Mouse (Mus musculus): ENCODE results near the gene Usp47. TPM values are rescaled to one million over a fixed set of nuclear protein-coding genes. Genes with fewer than 3 reads are reported as not detected.

Usp47 gene
- 52.8 and 73.3 TPM in 2 replicates for polyA plus RNA-seq (2012; rRNA removed)

- peak; percentile 95 for TF ChIP-seq POLR2A (IDR thresholded peaks at IDR 0.05; ENCODE audit: borderline replicate concordance, extremely low read depth, insufficient read depth, insufficient read length, poor library complexity, severe bottlenecking)
- peak; percentile 61 for TF ChIP-seq CTCF (IDR thresholded peaks at IDR 0.05; ENCODE audit: borderline replicate concordance, extremely low read depth, insufficient read depth, insufficient read length)
- peak; percentile 92 for DNase-seq (ENCODE audit: low read depth)
These were observed at the start of gene Usp47 for GRCm38 (mm10) chr7:112023150-112023600. Gene Usp47, plus strand, starts transcription at chr7:112023504.

GRCm38 (mm10) chr7:111976401-111976800, 46.9 kb upstream of the Usp47 start:
- DNase-seq (ENCODE audit: low read depth) = no peak
- TF ChIP-seq POLR2A (IDR thresholded peaks at IDR 0.05; ENCODE audit: borderline replicate concordance, extremely low read depth, insufficient read depth, insufficient read length, poor library complexity, severe bottlenecking) (no peak), CTCF (IDR thresholded peaks at IDR 0.05; ENCODE audit: borderline replicate concordance, extremely low read depth, insufficient read depth, insufficient read length) (no peak)

- DNase-seq (ENCODE audit: low read depth) = no peak
- TF ChIP-seq CTCF (IDR thresholded peaks at IDR 0.05; ENCODE audit: borderline replicate concordance, extremely low read depth, insufficient read depth, insufficient read length) (no peak), POLR2A (IDR thresholded peaks at IDR 0.05; ENCODE audit: borderline replicate concordance, extremely low read depth, insufficient read depth, insufficient read length, poor library complexity, severe bottlenecking) (no peak)
These were observed 45.4 kb upstream of the Usp47 start for GRCm38 (mm10) chr7:111977871-111978270.

GRCm38 (mm10) chr7:111982296-111982695, 41.0 kb upstream of the Usp47 start:
- TF ChIP-seq CTCF (IDR thresholded peaks at IDR 0.05; ENCODE audit: borderline replicate concordance, extremely low read depth, insufficient read depth, insufficient read length) = no peak
- TF ChIP-seq POLR2A (IDR thresholded peaks at IDR 0.05; ENCODE audit: borderline replicate concordance, extremely low read depth, insufficient read depth, insufficient read length, poor library complexity, severe bottlenecking) = no peak
- no peak for DNase-seq (ENCODE audit: low read depth)

GRCm38 (mm10) chr7:111984530-111984929, 38.8 kb upstream of the Usp47 start:
- TF ChIP-seq CTCF (IDR thresholded peaks at IDR 0.05; ENCODE audit: borderline replicate concordance, extremely low read depth, insufficient read depth, insufficient read length) (no peak), POLR2A (IDR thresholded peaks at IDR 0.05; ENCODE audit: borderline replicate concordance, extremely low read depth, insufficient read depth, insufficient read length, poor library complexity, severe bottlenecking) (no peak)
- no peak for DNase-seq (ENCODE audit: low read depth)

- DNase-seq (ENCODE audit: low read depth) = no peak
- no peak for TF ChIP-seq POLR2A (IDR thresholded peaks at IDR 0.05; ENCODE audit: borderline replicate concordance, extremely low read depth, insufficient read depth, insufficient read length, poor library complexity, severe bottlenecking)
- TF ChIP-seq CTCF (IDR thresholded peaks at IDR 0.05; ENCODE audit: borderline replicate concordance, extremely low read depth, insufficient read depth, insufficient read length) = no peak
These were observed 38.0 kb upstream of the Usp47 start for GRCm38 (mm10) chr7:111985266-111985665.

GRCm38 (mm10) chr7:111986906-111987305, 36.4 kb upstream of the Usp47 start:
- no peak for DNase-seq (ENCODE audit: low read depth)
- no peak for TF ChIP-seq CTCF (IDR thresholded peaks at IDR 0.05; ENCODE audit: borderline replicate concordance, extremely low read depth, insufficient read depth, insufficient read length)
- TF ChIP-seq POLR2A (IDR thresholded peaks at IDR 0.05; ENCODE audit: borderline replicate concordance, extremely low read depth, insufficient read depth, insufficient read length, poor library complexity, severe bottlenecking) = no peak

- DNase-seq (ENCODE audit: low read depth) = peak; percentile 24
- TF ChIP-seq POLR2A (IDR thresholded peaks at IDR 0.05; ENCODE audit: borderline replicate concordance, extremely low read depth, insufficient read depth, insufficient read length, poor library complexity, severe bottlenecking) = no peak
- no peak for TF ChIP-seq CTCF (IDR thresholded peaks at IDR 0.05; ENCODE audit: borderline replicate concordance, extremely low read depth, insufficient read depth, insufficient read length)
These were observed 25.9 kb upstream of the Usp47 start for GRCm38 (mm10) chr7:111997441-111997840.

GRCm38 (mm10) chr7:111998446-111999004, 24.8 kb upstream of the Usp47 start:
- TF ChIP-seq CTCF (IDR thresholded peaks at IDR 0.05; ENCODE audit: borderline replicate concordance, extremely low read depth, insufficient read depth, insufficient read length) = no peak
- TF ChIP-seq POLR2A (IDR thresholded peaks at IDR 0.05; ENCODE audit: borderline replicate concordance, extremely low read depth, insufficient read depth, insufficient read length, poor library complexity, severe bottlenecking) = no peak
- DNase-seq (ENCODE audit: low read depth) = peak; percentile 11

- no peak for DNase-seq (ENCODE audit: low read depth)
- TF ChIP-seq CTCF (IDR thresholded peaks at IDR 0.05; ENCODE audit: borderline replicate concordance, extremely low read depth, insufficient read depth, insufficient read length) (no peak), POLR2A (IDR thresholded peaks at IDR 0.05; ENCODE audit: borderline replicate concordance, extremely low read depth, insufficient read depth, insufficient read length, poor library complexity, severe bottlenecking) (no peak)
These were observed 23.9 kb upstream of the Usp47 start for GRCm38 (mm10) chr7:111999376-111999775.

- no peak for DNase-seq (ENCODE audit: low read depth)
These were observed 23.1 kb upstream of the Usp47 start for GRCm38 (mm10) chr7:112000166-112000565.

GRCm38 (mm10) chr7:112010511-112010910, 12.8 kb upstream of the Usp47 start:
- no peak for TF ChIP-seq POLR2A (IDR thresholded peaks at IDR 0.05; ENCODE audit: borderline replicate concordance, extremely low read depth, insufficient read depth, insufficient read length, poor library complexity, severe bottlenecking)
- TF ChIP-seq CTCF (IDR thresholded peaks at IDR 0.05; ENCODE audit: borderline replicate concordance, extremely low read depth, insufficient read depth, insufficient read length) = no peak
- no peak for DNase-seq (ENCODE audit: low read depth)

More at GRCm38 (mm10) chr7:112000166-112000565, 23.1 kb upstream of the Usp47 start:
- TF ChIP-seq POLR2A (IDR thresholded peaks at IDR 0.05; ENCODE audit: borderline replicate concordance, extremely low read depth, insufficient read depth, insufficient read length, poor library complexity, severe bottlenecking) (no peak), CTCF (IDR thresholded peaks at IDR 0.05; ENCODE audit: borderline replicate concordance, extremely low read depth, insufficient read depth, insufficient read length) (no peak)

Data from brain, embryonic 14.5 days (tissue).